Mouse (Mus musculus) thymus, postnatal 14 days (tissue): ENCODE results near the gene Xk.
A peak's percentile ranks its signal among the peaks of the same experiment; 100 is the strongest.
"Not testable (repeated sequence)": the region's sequence is repeated elsewhere in the genome, so short reads cannot be mapped to it uniquely, and the experiment has no call there.

ENCODE experiments used
- DNase-seq: peaks from one replicate; pipeline ENCODE4 v3.0.0; 2021

Gene Xk

DNA sequence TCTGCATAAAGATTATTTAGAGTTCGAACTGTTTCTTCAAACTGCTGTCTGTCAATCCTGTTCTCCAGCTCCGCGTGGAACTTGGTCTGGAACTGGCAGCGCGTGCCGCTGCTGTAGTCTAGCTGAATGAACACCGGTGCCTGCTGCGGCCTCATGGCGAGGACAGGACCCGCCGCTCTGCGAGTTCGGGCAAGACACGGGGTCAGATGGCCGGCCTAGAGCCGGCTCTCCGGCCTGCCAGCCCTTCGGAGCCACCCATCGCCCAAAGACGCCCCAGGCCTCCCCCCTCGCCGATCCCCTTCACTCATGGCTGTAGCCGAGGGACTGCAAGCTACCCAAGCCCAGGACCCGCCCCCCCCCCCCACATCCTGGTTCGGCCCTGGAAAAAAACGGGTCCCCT, 55.4 kb downstream of the Xk start:
- not testable (repeated sequence) for DNase-seq

DNA sequence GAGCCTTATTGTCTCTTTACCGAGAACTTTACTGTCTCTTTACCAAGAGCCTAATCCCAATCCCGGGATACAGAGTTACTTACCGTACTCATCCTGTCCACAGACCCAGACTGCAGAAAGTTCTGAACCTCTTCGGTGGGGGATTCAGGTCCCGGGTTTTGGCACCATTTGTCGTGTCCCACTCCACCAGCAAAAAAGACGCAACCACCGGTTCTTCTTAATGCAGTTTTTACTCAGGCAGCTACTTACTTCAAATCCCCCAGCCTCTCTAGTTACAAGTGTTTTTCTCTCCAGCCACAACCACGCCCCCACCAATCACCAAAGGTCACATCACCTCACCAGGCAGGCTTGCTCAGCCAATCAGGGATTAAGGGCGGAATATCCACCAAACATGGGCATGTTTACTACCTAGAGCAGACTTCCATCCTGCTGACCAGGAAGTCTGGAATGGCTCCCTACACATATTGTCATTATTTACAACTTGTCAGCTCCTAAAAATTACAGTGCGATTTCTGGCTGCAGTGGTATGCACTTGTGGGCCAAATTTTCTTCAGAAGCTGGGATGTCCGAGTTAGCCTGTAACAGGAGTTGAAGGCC, 59.9 kb downstream of the Xk start:
- DNase-seq: not testable (repeated sequence)

- DNase-seq: peak; percentile 18
Measured at GRCm38 (mm10) chrX:9333035-9333434, 60.5 kb downstream of the Xk start.

- not testable (repeated sequence) for DNase-seq
Measured at GRCm38 (mm10) chrX:9334996-9335395, 62.4 kb downstream of the Xk start.

GRCm38 (mm10) chrX:9350327-9350726, 77.8 kb downstream of the Xk start, which contains the start of gene H2al1k:
TSS of gene H2al1k (plus strand) at chrX:9350627.
- DNase-seq: not testable (repeated sequence)
